Mouse (Mus musculus) liver, postnatal 0 days (tissue): ENCODE measurements around the gene Zbtb20.

ENCODE experiments used
- CTCF ChIP-seq: sonication (generic); IDR thresholded peaks from 2 replicates; pipeline ENCODE4 v1.5.1; 2016; ENCODE audit warnings: antibody characterized with exemption, low read depth
- EP300 ChIP-seq: IDR thresholded peaks from 2 replicates; pipeline ENCODE4 v1.6.1; 2016; ENCODE audit warnings: antibody characterized with exemption, low read depth, mild to moderate bottlenecking

DNA sequence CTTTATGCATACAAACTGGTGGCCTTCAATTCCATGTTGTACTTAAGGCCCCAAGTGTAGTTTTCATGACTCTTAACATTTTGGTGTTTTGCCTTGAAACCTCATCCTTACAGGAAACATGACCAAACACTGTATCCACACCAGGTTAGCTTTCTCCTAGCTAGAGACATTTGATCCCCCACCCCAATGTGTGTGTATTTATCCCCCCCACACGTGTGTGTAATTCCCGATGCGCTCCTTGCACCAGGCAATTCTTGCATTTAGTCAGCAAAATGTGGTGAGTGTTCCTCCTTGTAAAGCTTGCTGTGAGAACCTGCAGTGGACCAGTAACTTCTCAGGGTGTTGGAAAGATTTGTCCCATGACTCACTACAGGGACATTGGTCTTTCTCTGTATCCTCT is 455.8 kb downstream of the Zbtb20 start:
- TF ChIP-seq CTCF (no peak), EP300 (no peak)
